Mouse (Mus musculus) CH12.LX (cell line): ENCODE results near the gene Rrm2. TPM values are rescaled to one million over a fixed set of nuclear protein-coding genes. Genes with fewer than 3 reads are reported as not detected.

Experiments
- DNase-seq: peaks from one replicate; pipeline ENCODE4 v3.0.0-alpha.2; 2013; ENCODE audit errors: extremely low read depth
- H3K27ac ChIP-seq: 2 replicates; pipeline ENCODE4 v1.5.1; 2012; ENCODE audit warnings: low read depth, mild to moderate bottlenecking, control low read depth, moderate library complexity; ENCODE audit not compliant: insufficient read depth
- H3K27me3 ChIP-seq: replicated peaks from 2 replicates; pipeline ENCODE3; 2012; ENCODE audit warnings: inconsistent platforms
- H3K36me3 ChIP-seq, 2 experiments: replicated peaks in 1 of 2; 2 replicates each; pipeline versions ENCODE3 to v1.6.1; 2012; ENCODE audit warnings: inconsistent platforms in 1 of 2, low read length in 1 of 2, mild to moderate bottlenecking in 1 of 2, mixed read lengths in 1 of 2, moderate library complexity in 1 of 2; ENCODE audit not compliant: control insufficient read depth in 1 of 2, insufficient read depth in 1 of 2
- H3K4me1 ChIP-seq, 2 experiments: 2 replicates each; pipeline ENCODE4 v1.6.1; 2012; ENCODE audit warnings: inconsistent platforms in 1 of 2, moderate library complexity in 1 of 2; ENCODE audit not compliant: insufficient read depth in 2 of 2, control insufficient read depth in 1 of 2
- H3K4me2 ChIP-seq: 2 replicates; pipeline ENCODE4 v1.6.1; 2012; ENCODE audit warnings: low read depth, mild to moderate bottlenecking, control low read depth; ENCODE audit not compliant: poor library complexity, insufficient read depth, severe bottlenecking
- H3K4me3 ChIP-seq, 3 experiments: fragments of 150-350 bp in 1 of 3; sonication (generic) in 1 of 3; replicated peaks in 1 of 3; 2 replicates each; pipeline versions ENCODE3 to v1.5.1; 2011 to 2012; ENCODE audit warnings: low read depth in 2 of 3, low read length in 2 of 3, mild to moderate bottlenecking in 2 of 3, moderate library complexity in 2 of 3, control low read depth in 1 of 3, improper control_type of control experiment in 1 of 3, inconsistent platforms in 1 of 3, mixed read lengths in 1 of 3; ENCODE audit not compliant: poor library complexity in 1 of 3
- H3K79me2 ChIP-seq: replicated peaks from 2 replicates; pipeline ENCODE4 v1.6.1; 2012; ENCODE audit warnings: mild to moderate bottlenecking, moderate library complexity; ENCODE audit not compliant: control insufficient read depth, poor library complexity, insufficient read depth, severe bottlenecking; ENCODE audit errors: extremely low read depth
- H3K9ac ChIP-seq: 2 replicates; pipeline ENCODE4 v1.6.1; 2012; ENCODE audit warnings: low read depth, mild to moderate bottlenecking, control low read depth, moderate library complexity; ENCODE audit not compliant: insufficient read depth
- H3K9me3 ChIP-seq: replicated peaks from 2 replicates; pipeline ENCODE3; 2012; ENCODE audit warnings: low read length, inconsistent platforms, mixed read lengths
- CTCF ChIP-seq, 2 experiments: IDR thresholded peaks in 1 of 2; conservative IDR thresholded peaks in 1 of 2; 2 replicates each; pipeline ENCODE4 v1.5.1; 2011 to 2012; ENCODE audit warnings: low read depth in 2 of 2, low read length in 2 of 2, improper control_type of control experiment in 1 of 2, inconsistent platforms in 1 of 2, mild to moderate bottlenecking in 1 of 2, moderate library complexity in 1 of 2
- E2F4 ChIP-seq: IDR thresholded peaks from 2 replicates; pipeline ENCODE4 v1.6.1; 2011; ENCODE audit warnings: low read depth, low read length, improper control_type of control experiment; ENCODE audit not compliant: insufficient replicate concordance
- ELF1 ChIP-seq: IDR thresholded peaks from 2 replicates; pipeline ENCODE4 v1.6.1; 2014; ENCODE audit warnings: low read depth, mild to moderate bottlenecking, inconsistent platforms, low read length, improper control_type of control experiment
- ETS1 ChIP-seq: conservative IDR thresholded peaks from 2 replicates; pipeline ENCODE4 v1.6.1; 2012; ENCODE audit warnings: low read depth, mild to moderate bottlenecking, inconsistent platforms, low read length, improper control_type of control experiment, moderate library complexity
- GABPA ChIP-seq: IDR thresholded peaks from 2 replicates; pipeline ENCODE4 v1.6.1; 2012; ENCODE audit warnings: low read depth, low read length, improper control_type of control experiment, inconsistent platforms; ENCODE audit not compliant: insufficient replicate concordance
- JUN ChIP-seq: IDR thresholded peaks from 2 replicates; pipeline ENCODE4 v1.6.1; 2011; ENCODE audit warnings: low read depth, mild to moderate bottlenecking, low read length, improper control_type of control experiment, moderate library complexity; ENCODE audit not compliant: insufficient read depth
- JUND ChIP-seq: conservative IDR thresholded peaks from 2 replicates; pipeline ENCODE4 v1.6.1; 2011; ENCODE audit warnings: low read depth, low read length, improper control_type of control experiment
- KAT2A ChIP-seq: IDR thresholded peaks from 2 replicates; pipeline ENCODE4 v1.6.1; 2012; ENCODE audit warnings: low read length, improper control_type of control experiment, inconsistent platforms; ENCODE audit not compliant: insufficient replicate concordance
- MAFK ChIP-seq: IDR thresholded peaks from 2 replicates; pipeline ENCODE4 v1.6.1; 2011; ENCODE audit warnings: low read length, improper control_type of control experiment; ENCODE audit not compliant: insufficient replicate concordance
- MEF2A ChIP-seq: IDR thresholded peaks from 2 replicates; pipeline ENCODE4 v1.6.1; 2014; ENCODE audit warnings: low read depth, mild to moderate bottlenecking, inconsistent platforms, low read length, improper control_type of control experiment, borderline replicate concordance
- NELFE ChIP-seq: IDR thresholded peaks from 2 replicates; pipeline ENCODE4 v1.6.1; 2011; ENCODE audit warnings: low read depth, low read length, improper control_type of control experiment
- NRF1 ChIP-seq: IDR thresholded peaks from 2 replicates; pipeline ENCODE4 v1.6.1; 2014; ENCODE audit warnings: low read depth, mild to moderate bottlenecking, inconsistent platforms, low read length, improper control_type of control experiment, moderate library complexity
- PAX5 ChIP-seq: IDR thresholded peaks from 2 replicates; pipeline ENCODE4 v1.6.1; 2012; ENCODE audit warnings: low read length, inconsistent platforms, mixed read lengths
- SMC3 ChIP-seq: IDR thresholded peaks from 2 replicates; pipeline ENCODE4 v1.6.1; 2011; ENCODE audit warnings: low read depth, low read length, improper control_type of control experiment
- TCF12 ChIP-seq: IDR thresholded peaks from 2 replicates; pipeline ENCODE4 v1.6.1; 2014; ENCODE audit warnings: low read depth, mild to moderate bottlenecking, inconsistent platforms, low read length, improper control_type of control experiment
- UBTF ChIP-seq: IDR thresholded peaks from 2 replicates; pipeline ENCODE4 v1.6.1; 2012; ENCODE audit warnings: low read depth, mild to moderate bottlenecking, inconsistent platforms, low read length, improper control_type of control experiment, moderate library complexity
- USF2 ChIP-seq: conservative IDR thresholded peaks from 2 replicates; pipeline ENCODE4 v1.6.1; 2011; ENCODE audit warnings: low read depth, low read length, improper control_type of control experiment
- ZC3H11A ChIP-seq: IDR thresholded peaks from 2 replicates; pipeline ENCODE4 v1.6.1; 2012; ENCODE audit warnings: low read depth, mild to moderate bottlenecking, inconsistent platforms, low read length, improper control_type of control experiment
- ZMIZ1 ChIP-seq: IDR thresholded peaks from 2 replicates; pipeline ENCODE4 v1.6.1; 2012; ENCODE audit warnings: low read depth, mild to moderate bottlenecking, inconsistent platforms, low read length, improper control_type of control experiment
- ZNF384 ChIP-seq: IDR thresholded peaks from 2 replicates; pipeline ENCODE4 v1.6.1; 2012; ENCODE audit warnings: low read depth, low read length, improper control_type of control experiment, inconsistent platforms
- dilution Hi-C: fragments of 300-500 bp; cut with MboI; formaldehyde crosslinking; loops from 2 replicates; pipeline ENCODE4 v1.14.3; 2020; ENCODE audit warnings: low sequenced_read_pairs; ENCODE audit not compliant: extremely low pct_unique_long_range_greater_than_20kb, extremely low pct_ligation_motif_present
- in situ Hi-C: fragments of 300-500 bp; cut with MboI; formaldehyde crosslinking; loops from 3 replicates; pipeline ENCODE4 v1.14.3; 2019; ENCODE audit warnings: low sequenced_read_pairs, low pct_ligation_motif_present, low pct_unique_long_range_greater_than_20kb, mixed read lengths
- polyA plus RNA-seq: library from polyadenylated mRNA; unstranded; fragments of >175 nt; gene quantifications from 2 replicates; pipeline ENCODE4 v1.2.1, GENCODE M21; 2012; ENCODE audit warnings: low read depth; ENCODE audit not compliant: insufficient read length
- total RNA-seq, 2 experiments: library from RNA; depleted of rRNA; stranded (reverse); fragments of 300-350 nt in 1 of 2; fragments of >200 nt in 1 of 2; gene quantifications; 2 replicates each; pipeline ENCODE4 v1.2.3; 2012 to 2014

Rrm2 gene
- total and polyA plus RNA-seq, 3 experiments: 89.0 to 214 (median 180) TPM

DNA sequence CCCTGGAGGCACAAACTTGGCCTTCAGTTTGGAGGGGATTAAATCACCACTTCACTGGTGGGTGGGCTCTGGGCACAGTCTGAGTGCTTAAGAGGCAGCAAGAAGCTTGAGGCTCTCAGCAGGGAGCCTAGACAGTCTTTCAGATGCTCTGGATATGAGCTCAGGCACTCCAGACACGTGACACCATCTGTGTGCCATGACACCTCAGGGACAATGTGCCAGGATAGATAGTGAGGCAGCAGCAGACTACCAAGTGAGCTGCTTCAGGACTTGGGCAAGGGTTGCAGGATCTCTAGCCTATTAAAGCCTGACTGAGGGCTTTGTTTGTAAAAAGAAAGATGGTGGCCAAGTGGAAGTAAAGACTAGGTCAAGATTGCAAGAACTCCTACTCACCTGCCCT is 36.3 kb downstream of the Rrm2 start:
- no peaks in the 10 kb centered on the region for H3K27me3 ChIP-seq
- TF ChIP-seq NRF1 (no peak), NELFE (no peak), E2F4 (no peak), JUND (no peak), PAX5 (no peak), ZMIZ1 (no peak), MEF2A (no peak), UBTF (no peak), CTCF (conservative IDR thresholded peaks at IDR 0.05 in 1 of 2, IDR thresholded peaks at IDR 0.05 in 1 of 2; ENCODE audit: low read depth in 2 of 2, low read length in 2 of 2) (no peak), ETS1 (no peak), USF2 (no peak), ZC3H11A (no peak), ZNF384 (no peak)
- H3K4me2 ChIP-seq: no peak overlapping the region
- no peak overlapping the region for H3K9ac ChIP-seq
- H3K36me3 ChIP-seq: no peaks in the 10 kb centered on the region
- H3K4me3 ChIP-seq: no peak overlapping the region
- DNase-seq: no peak
- in situ Hi-C loops: no loop called here
- no peaks in the 10 kb centered on the region for H3K9me3 ChIP-seq
- H3K27ac ChIP-seq: no peak overlapping the region
- H3K79me2 ChIP-seq: no peaks in the 10 kb centered on the region
- dilution Hi-C loops: no loop called here
- 0 out of 4 replicates have a peak, but pooled peaks cover 0 to 2% of the 10 kb centered on the region in 2 experiments for H3K4me1 ChIP-seq

DNA sequence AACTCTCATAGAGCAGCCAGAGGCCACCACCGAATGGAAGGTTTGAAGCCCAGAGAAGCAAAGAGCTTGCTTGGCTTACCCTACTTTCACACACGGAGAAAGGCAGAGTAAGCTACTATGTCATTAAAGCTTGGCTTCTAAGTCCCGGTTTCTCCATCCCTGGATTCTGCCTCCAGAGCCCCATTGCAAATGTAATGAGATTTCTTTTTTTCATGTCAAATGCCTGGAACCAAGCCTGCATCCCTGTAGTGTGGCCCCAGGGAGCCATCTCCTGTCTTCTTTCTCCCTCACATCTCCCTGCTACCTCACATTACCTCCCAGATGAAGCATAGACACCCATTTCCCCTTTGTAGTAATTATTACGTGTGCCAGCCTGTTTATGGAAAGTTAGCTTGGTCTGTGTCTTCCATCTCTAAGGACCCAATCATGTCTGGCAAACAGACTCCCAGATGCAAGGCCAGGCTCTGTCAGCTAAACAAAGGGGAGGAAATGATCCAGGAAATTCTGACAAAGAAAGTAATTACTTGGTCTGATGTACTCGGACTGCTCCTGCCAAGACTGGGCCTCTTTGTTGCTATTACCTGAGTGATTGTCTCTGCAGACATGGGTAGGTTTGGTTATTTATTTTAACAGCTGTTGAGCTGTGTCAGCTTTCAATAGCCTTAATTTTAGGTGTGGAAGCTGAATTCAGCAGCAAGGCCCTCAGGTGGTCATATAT is 38.7 kb downstream of the Rrm2 start:
- no peak overlapping the region for H3K4me2 ChIP-seq
- no peak overlapping the region for H3K27ac ChIP-seq
- H3K36me3 ChIP-seq: no peaks in the 10 kb centered on the region
- no peak overlapping the region for H3K4me3 ChIP-seq
- H3K9me3 ChIP-seq: no peaks in the 10 kb centered on the region
- no peak for DNase-seq
- no peak overlapping the region for H3K9ac ChIP-seq
- H3K27me3 ChIP-seq: no peaks in the 10 kb centered on the region
- dilution Hi-C loops: no loop called here
- no peaks in the 10 kb centered on the region for H3K4me1 ChIP-seq
- no peaks in the 10 kb centered on the region for H3K79me2 ChIP-seq
- in situ Hi-C loops: no loop called here
- TF ChIP-seq ZNF384: no peak
- TF ChIP-seq NRF1: no peak
- TF ChIP-seq KAT2A: no peak
- TF ChIP-seq JUND: no peak
- no peak for TF ChIP-seq MEF2A
- TF ChIP-seq ELF1: no peak
- no peak for TF ChIP-seq TCF12
- TF ChIP-seq SMC3: no peak
- no peak for TF ChIP-seq JUN
- no peak for TF ChIP-seq UBTF
- no peak for TF ChIP-seq E2F4
- no peak for TF ChIP-seq MAFK
- no peak for TF ChIP-seq GABPA
- no peak for TF ChIP-seq PAX5
